ENCODE assay signal across 18 mouse cellular contexts in genomic region chr10:126619970-126620369, GRCm38 (mm10).
A peak's percentile ranks its signal among the peaks of the same experiment; 100 is the strongest.
DNase-seq lines count a peak whose midpoint lies in the region; ATAC-seq and TF ChIP-seq lines count a peak whose summit lies in the region.
"Had no signal": no experiment of that assay in that cellular context is flagged by ENCODE, and none has a peak within 500 bp of the region (broad histone marks: within the 10 kb centered on the region; RNA-seq: fewer than 3 reads in every experiment).

No protein-coding gene starts in this region.

- no peak for TF ChIP-seq CTCF in forebrain, postnatal 0 days (IDR thresholded peaks at IDR 0.05; ENCODE audit: low read depth)

- no peak overlapping the region for H3K9ac ChIP-seq in hindbrain, embryonic 12.5 days
- H3K9ac ChIP-seq in forebrain, postnatal 0 days: no peak overlapping the region
- no peak overlapping the region for H3K9ac ChIP-seq in midbrain, embryonic 15.5 days
- no peak overlapping the region for H3K9ac ChIP-seq in heart, embryonic 11.5 days (ENCODE audit: low read depth, low read length)
- H3K9ac ChIP-seq: embryonic facial prominence, embryonic 15.5 days; liver, postnatal 0 days had no signal

- H3K27ac ChIP-seq in hindbrain, embryonic 12.5 days: no peak overlapping the region
- no peak overlapping the region for H3K27ac ChIP-seq in hindbrain, embryonic 10.5 days
- H3K27ac ChIP-seq in forebrain, postnatal 0 days (ENCODE audit: low read depth, low read length): 0 out of 2 replicates have a peak overlapping the region, but pooled peaks have one; percentile 9
- peak overlapping the region; percentile 75 for H3K27ac ChIP-seq in midbrain, embryonic 15.5 days
- no peak overlapping the region for H3K27ac ChIP-seq in heart, embryonic 11.5 days (ENCODE audit: low read depth, low read length)
- H3K27ac ChIP-seq: embryonic facial prominence, embryonic 15.5 days; heart, embryonic 10.5 days had no signal

- intact Hi-C loops in gastrocnemius, postnatal 14 days (cut with DNase I; ENCODE audit: low total_unique reads): no loop called here

- no peak overlapping the region for H3K4me3 ChIP-seq in hindbrain, embryonic 12.5 days
- H3K4me3 ChIP-seq in hindbrain, embryonic 10.5 days: no peak overlapping the region
- no peak overlapping the region for H3K4me3 ChIP-seq in forebrain, postnatal 0 days (ENCODE audit: low read depth, low read length)
- H3K4me3 ChIP-seq in midbrain, embryonic 15.5 days: no peak overlapping the region
- H3K4me3 ChIP-seq in heart, embryonic 11.5 days (ENCODE audit: low read depth, low read length): no peak overlapping the region
- H3K4me3 ChIP-seq: embryonic facial prominence, embryonic 15.5 days; heart, embryonic 10.5 days had no signal

- 37% methylated on average over 10 of the region's 10 CpGs for WGBS in hindbrain, embryonic 12.5 days
- 46% methylated on average over 10 of the region's 10 CpGs for WGBS in hindbrain, embryonic 10.5 days
- 12% methylated on average over 10 of the region's 10 CpGs for WGBS in forebrain, postnatal 0 days
- WGBS in midbrain, embryonic 15.5 days: 14% methylated on average over 10 of the region's 10 CpGs
- 40% methylated on average over 10 of the region's 10 CpGs for WGBS in heart, embryonic 11.5 days (ENCODE audit: insufficient replicate concordance)

- no peak overlapping the region for H3K4me2 ChIP-seq in hindbrain, embryonic 12.5 days (replicated peaks)
- peak overlapping the region; percentile 27 for H3K4me2 ChIP-seq in forebrain, postnatal 0 days (ENCODE audit: low read depth)
- peak overlapping the region; percentile 19 for H3K4me2 ChIP-seq in midbrain, embryonic 15.5 days
- H3K4me2 ChIP-seq in heart, embryonic 11.5 days: no peak overlapping the region
- H3K4me2 ChIP-seq: embryonic facial prominence, embryonic 15.5 days had no signal

- peak; percentile 69; the same call in 1 of the 2 replicates for ATAC-seq in hindbrain, embryonic 12.5 days (ENCODE audit: low FRiP score)
- peak; percentile 43; the same call in 1 of the 2 replicates for ATAC-seq in forebrain, postnatal 0 days
- ATAC-seq in midbrain, embryonic 15.5 days (replicated peaks): peak; percentile 84
- no peak for ATAC-seq in heart, embryonic 11.5 days (replicated peaks; ENCODE audit: insufficient number of reproducible peaks, low FRiP score, low TSS enrichment)
- ATAC-seq: liver, postnatal 0 days; Patski had no signal

- H3K9me3 ChIP-seq in hindbrain, embryonic 12.5 days (replicated peaks): no peaks in the 10 kb centered on the region
- no peaks in the 10 kb centered on the region for H3K9me3 ChIP-seq in hindbrain, embryonic 10.5 days
- H3K9me3 ChIP-seq in forebrain, postnatal 0 days (ENCODE audit: low read length): no peaks in the 10 kb centered on the region
- H3K9me3 ChIP-seq in midbrain, embryonic 15.5 days: no peaks in the 10 kb centered on the region
- H3K9me3 ChIP-seq in heart, embryonic 11.5 days (replicated peaks; ENCODE audit: control insufficient read depth, low read length): no peaks in the 10 kb centered on the region
- H3K9me3 ChIP-seq: embryonic facial prominence, embryonic 15.5 days; heart, embryonic 10.5 days had no signal

- no peaks in the 10 kb centered on the region for H3K27me3 ChIP-seq in hindbrain, embryonic 12.5 days
- H3K27me3 ChIP-seq in hindbrain, embryonic 10.5 days (ENCODE audit: insufficient read depth, poor library complexity, severe bottlenecking): no peaks in the 10 kb centered on the region
- H3K27me3 ChIP-seq in forebrain, postnatal 0 days (ENCODE audit: insufficient read depth, low read length): no peaks in the 10 kb centered on the region
- no peaks in the 10 kb centered on the region for H3K27me3 ChIP-seq in midbrain, embryonic 15.5 days (replicated peaks)
- H3K27me3 ChIP-seq in heart, embryonic 11.5 days (ENCODE audit: control insufficient read depth, insufficient read depth, low read length): no peaks in the 10 kb centered on the region
- H3K27me3 ChIP-seq: embryonic facial prominence, embryonic 15.5 days; Patski had no signal

- DNase-seq in hindbrain, embryonic 10.5 days (ENCODE audit: low spot score): no peak
- DNase-seq in R1 (ENCODE audit: low read depth, low spot score): peak; percentile 34
- DNase-seq in forebrain, postnatal 0 days: no peak
- DNase-seq in gastrocnemius, postnatal 14 days: no peak
- DNase-seq in spleen, postnatal 10 days (ENCODE audit: low spot score in 2 of 2): no peak
- DNase-seq: cerebellum, adult 9-11 months; gastrocnemius, postnatal 25 days; heart, postnatal 14 days; kidney, postnatal 4 days; liver; liver, postnatal 0 days; thymus, postnatal 4 days had no signal

- H3K36me3 ChIP-seq in hindbrain, embryonic 12.5 days: no peaks in the 10 kb centered on the region
- H3K36me3 ChIP-seq in hindbrain, embryonic 10.5 days: no peaks in the 10 kb centered on the region
- H3K36me3 ChIP-seq in forebrain, postnatal 0 days (ENCODE audit: insufficient read depth): no peaks in the 10 kb centered on the region
- no peaks in the 10 kb centered on the region for H3K36me3 ChIP-seq in midbrain, embryonic 15.5 days (replicated peaks)
- H3K36me3 ChIP-seq in heart, embryonic 11.5 days (ENCODE audit: control insufficient read depth, insufficient read depth, low read length): no peaks in the 10 kb centered on the region
- H3K36me3 ChIP-seq: embryonic facial prominence, embryonic 15.5 days; heart, embryonic 10.5 days had no signal

- H3K4me1 ChIP-seq in hindbrain, embryonic 12.5 days: peaks cover 9% of the 10 kb centered on the region
- H3K4me1 ChIP-seq in hindbrain, embryonic 10.5 days (replicated peaks): no peaks in the 10 kb centered on the region; the same call in 1 of the 2 replicates
- peaks cover 4% of the 10 kb centered on the region for H3K4me1 ChIP-seq in forebrain, postnatal 0 days (ENCODE audit: insufficient read depth)
- peaks cover 23% of the 10 kb centered on the region for H3K4me1 ChIP-seq in midbrain, embryonic 15.5 days
- H3K4me1 ChIP-seq in heart, embryonic 11.5 days (ENCODE audit: control insufficient read depth, insufficient read depth, low read length): no peaks in the 10 kb centered on the region
- H3K4me1 ChIP-seq: embryonic facial prominence, embryonic 15.5 days; heart, embryonic 10.5 days had no signal

Comparison
In these comparisons a context has a peak if more than half of its experiments do, and no peak if none do; other contexts are left out.
1. H3K27ac ChIP-seq: peak in forebrain, postnatal 0 days (single experiment) and midbrain, embryonic 15.5 days (single experiment); none in hindbrain, embryonic 12.5 days (single experiment), hindbrain, embryonic 10.5 days (single experiment) and heart, embryonic 11.5 days (single experiment).
2. H3K4me2 ChIP-seq: peak in forebrain, postnatal 0 days (single experiment) and midbrain, embryonic 15.5 days (single experiment); none in hindbrain, embryonic 12.5 days (single experiment) and heart, embryonic 11.5 days (single experiment).